Mouse (Mus musculus): ENCODE results near the gene Olfr164. TPM values are rescaled to one million over a fixed set of nuclear protein-coding genes. Genes with fewer than 3 reads are reported as not detected.

The Olfr164 gene
- not detected for total RNA-seq (2021)

DNA sequence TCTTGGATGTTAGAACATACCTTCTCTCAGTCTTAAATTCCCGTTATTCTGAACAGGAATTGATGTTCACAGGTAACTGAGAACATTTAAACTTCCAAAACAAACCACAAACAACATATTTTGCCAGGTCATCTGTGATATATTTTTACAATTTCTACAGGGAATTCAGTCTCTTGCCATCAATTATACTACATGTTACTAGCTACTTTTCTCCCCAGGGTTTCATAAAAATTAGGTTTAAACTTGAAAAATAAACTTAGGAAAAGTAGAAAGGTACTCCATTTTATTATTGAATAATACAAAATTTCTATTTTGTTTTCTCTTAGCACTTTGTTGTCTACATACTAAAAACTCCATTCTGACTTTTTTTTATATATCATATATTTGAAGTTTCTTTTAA lies at the start of gene Olfr164:
Gene Olfr164, minus strand, starts transcription at position 101 of the 400 bp plus-strand sequence.
- intact Hi-C loops (cut with DNase I) = no loop called here
- no peak for DNase-seq

- DNase-seq = no peak
- intact Hi-C loops (cut with DNase I) = no loop called here
Observed at GRCm38 (mm10) chr16:19349111-19349510, 35.2 kb upstream of the Olfr164 start.

- DNase-seq = no peak
- intact Hi-C loops (cut with DNase I) = no loop called here
Observed at GRCm38 (mm10) chr16:19263235-19263634, 50.6 kb downstream of the Olfr164 start.

DNA sequence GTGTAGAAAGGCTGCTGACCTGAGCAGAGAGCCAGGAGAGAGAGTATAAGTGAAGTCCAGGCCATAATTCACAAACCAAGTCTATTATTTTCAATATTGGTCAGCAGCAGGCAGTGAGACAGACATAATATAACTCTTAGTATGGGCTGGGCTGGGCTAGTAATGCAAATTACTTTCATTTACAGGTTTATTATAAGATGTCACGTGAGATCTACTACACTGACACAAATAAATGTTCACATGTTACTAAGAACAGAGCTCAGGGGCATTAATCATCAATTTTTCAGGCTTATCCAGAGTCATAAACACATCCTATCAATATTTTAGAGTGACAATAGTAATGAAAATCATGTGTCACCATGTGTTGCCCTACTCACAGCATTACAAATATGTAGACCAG lies 53.1 kb downstream of the Olfr164 start:
- intact Hi-C loops (cut with DNase I) = no loop called here
- no peak for DNase-seq

GRCm38 (mm10) chr16:19245835-19246234 lies 68.0 kb downstream of the Olfr164 start:
- intact Hi-C loops (cut with DNase I) = loop anchor here (10.0 kb wide), 1 partner anchor 141 kb away; no protein-coding TSS in a partner anchor
- DNase-seq = no peak

DNA sequence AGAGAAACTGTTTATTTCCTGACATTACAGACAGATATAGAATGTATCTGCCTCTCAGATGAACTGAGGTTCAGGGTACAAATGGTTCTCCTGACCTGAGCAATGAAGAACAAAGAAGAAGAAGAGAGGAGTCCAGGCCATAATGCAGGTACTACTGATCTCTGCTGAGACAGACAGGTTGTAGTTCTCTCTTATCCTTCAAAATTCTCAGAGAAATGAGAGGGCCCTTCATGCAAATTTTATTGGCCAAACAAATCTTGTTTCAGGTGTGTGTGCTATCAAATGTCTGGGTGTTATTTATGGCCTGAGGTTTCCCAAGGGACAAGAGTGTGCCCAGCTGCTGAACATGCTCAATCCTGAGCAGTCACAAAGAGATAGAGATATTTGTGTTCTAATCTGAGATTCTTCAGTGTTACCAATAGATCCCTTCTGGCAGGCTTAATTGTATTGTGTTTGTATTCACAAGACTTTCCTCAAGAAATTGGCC lies 72.3 kb downstream of the Olfr164 start:
- intact Hi-C loops (cut with DNase I) = loop anchor here (10.0 kb wide), 1 partner anchor 137 kb away; no protein-coding TSS in a partner anchor
- no peak for DNase-seq

DNA sequence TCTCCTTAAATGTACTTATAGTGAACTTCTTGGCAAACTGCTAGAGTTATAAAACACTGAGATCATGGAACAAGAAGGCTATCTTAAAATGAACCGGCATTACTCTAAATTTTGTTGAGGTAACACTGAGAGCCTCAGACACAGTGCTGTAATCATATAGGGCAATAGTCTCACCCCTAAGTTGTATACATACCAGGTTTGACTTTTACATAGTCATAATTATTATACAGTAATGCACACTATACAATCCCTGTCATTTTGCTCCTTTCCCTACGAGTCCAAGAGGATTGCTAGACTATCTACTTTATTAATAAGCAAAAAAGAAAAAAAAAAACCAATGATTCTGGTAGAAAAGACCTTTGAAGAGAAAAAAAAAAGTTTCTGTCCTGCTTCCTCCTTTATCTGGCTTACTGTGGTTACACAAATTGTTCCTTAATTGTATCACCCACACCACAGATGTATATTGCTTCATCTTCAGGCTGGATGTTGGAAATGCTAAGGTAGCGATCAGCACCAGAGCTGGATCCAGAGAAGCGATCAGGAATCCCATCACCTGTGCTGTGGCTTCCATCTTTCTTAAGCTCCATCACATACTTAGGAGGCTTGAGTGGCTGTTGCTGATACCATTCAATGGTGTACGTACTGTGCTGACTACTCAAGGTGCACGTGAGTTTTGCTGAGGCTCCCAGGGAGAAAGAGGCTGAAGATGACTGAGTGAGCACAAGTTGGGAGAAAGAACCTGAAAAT lies 72.9 kb downstream of the Olfr164 start:
- intact Hi-C loops (cut with DNase I) = loop anchor here (10.0 kb wide), 1 partner anchor 136 kb away; no protein-coding TSS in a partner anchor
- DNase-seq = no peak

DNA sequence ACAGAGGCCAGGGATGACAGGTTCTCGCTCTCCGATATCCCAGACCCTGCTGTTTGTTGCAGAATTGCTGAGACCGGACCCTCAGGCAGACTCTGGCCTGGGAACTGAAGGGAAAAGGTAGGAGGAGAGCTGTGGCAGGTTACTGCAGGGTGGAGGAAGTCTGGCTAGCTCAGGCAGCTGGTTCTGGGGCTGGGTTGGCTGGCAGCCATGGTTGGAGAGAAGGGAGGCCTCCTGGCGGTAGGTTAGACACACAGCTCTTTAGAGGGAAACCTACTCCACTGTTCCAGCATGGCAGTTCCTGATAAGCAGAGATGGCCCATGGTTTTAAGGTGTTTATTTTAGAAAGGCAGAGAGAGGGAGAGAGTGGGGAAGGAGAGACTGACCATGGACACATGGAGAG lies 77.1 kb downstream of the Olfr164 start:
- DNase-seq = no peak
- intact Hi-C loops (cut with DNase I) = no loop called here

Small RNA genes within 50 kb of the gene (microRNA-seq; reads per million reads assigned to microRNA genes)
- 0 reads per million in 2 experiments for gene Gm23612

Other genes starting within 250 kb of the Olfr164 start
- gene Olfr165, start 109.1 kb upstream of the Olfr164 start, total RNA-seq (2021) = not detected
- gene Olfr166, start 169.6 kb upstream of the Olfr164 start, total RNA-seq (2021) = not detected
- not detected for gene Olfr167, start 208.2 kb upstream of the Olfr164 start, total RNA-seq (2021)
- gene Olfr168, start 221.5 kb upstream of the Olfr164 start, total RNA-seq (2021) = not detected